Mouse (Mus musculus): ENCODE results near the gene Ube2d1.

Gene Ube2d1

GRCm38 (mm10) chr10:71284511-71285125 is 444 bp downstream of the Ube2d1 start:
- no peak for DNase-seq (ENCODE audit: low spot score)

- no peak for DNase-seq (ENCODE audit: low spot score)
Measured at GRCm38 (mm10) chr10:71284131-71284510, 941 bp downstream of the Ube2d1 start.

- DNase-seq (ENCODE audit: low spot score): no peak
Measured at GRCm38 (mm10) chr10:71273008-71273739, 11.9 kb downstream of the Ube2d1 start.

GRCm38 (mm10) chr10:71267973-71268372 is 17.1 kb downstream of the Ube2d1 start:
- no peak for DNase-seq (ENCODE audit: low spot score)

GRCm38 (mm10) chr10:71267511-71267910 is 17.6 kb downstream of the Ube2d1 start:
- DNase-seq (ENCODE audit: low spot score): no peak

GRCm38 (mm10) chr10:71265067-71265466 is 20.0 kb downstream of the Ube2d1 start:
- DNase-seq (ENCODE audit: low spot score): no peak

GRCm38 (mm10) chr10:71261637-71262036 is 23.4 kb downstream of the Ube2d1 start:
- DNase-seq (ENCODE audit: low spot score): no peak

- DNase-seq (ENCODE audit: low spot score): no peak
Measured at GRCm38 (mm10) chr10:71258943-71259342, 26.1 kb downstream of the Ube2d1 start.

GRCm38 (mm10) chr10:71258516-71258915 is 26.5 kb downstream of the Ube2d1 start:
- DNase-seq (ENCODE audit: low spot score): no peak

- no peak for DNase-seq (ENCODE audit: low spot score)
Measured at GRCm38 (mm10) chr10:71253147-71253546, 31.9 kb downstream of the Ube2d1 start.

GRCm38 (mm10) chr10:71252421-71252820 is 32.6 kb downstream of the Ube2d1 start:
- DNase-seq (ENCODE audit: low spot score): no peak

GRCm38 (mm10) chr10:71251846-71252245 is 33.2 kb downstream of the Ube2d1 start:
- no peak for DNase-seq (ENCODE audit: low spot score)

GRCm38 (mm10) chr10:71251256-71251655 is 33.8 kb downstream of the Ube2d1 start:
- DNase-seq (ENCODE audit: low spot score): no peak

- DNase-seq (ENCODE audit: low spot score): no peak
Measured at GRCm38 (mm10) chr10:71250472-71250871, 34.6 kb downstream of the Ube2d1 start.

- no peak for DNase-seq (ENCODE audit: low spot score)
Measured at GRCm38 (mm10) chr10:71249086-71249880, 35.8 kb downstream of the Ube2d1 start.

- no peak for DNase-seq (ENCODE audit: low spot score)
Measured at GRCm38 (mm10) chr10:71246956-71247355, 38.1 kb downstream of the Ube2d1 start.

GRCm38 (mm10) chr10:71239479-71240120 is 45.5 kb downstream of the Ube2d1 start:
- no peak for DNase-seq (ENCODE audit: low spot score)

- DNase-seq (ENCODE audit: low spot score): no peak
Measured at GRCm38 (mm10) chr10:71238240-71238554, 46.9 kb downstream of the Ube2d1 start, which contains the start of gene Tfam. TSS of gene Tfam (minus strand) at chr10:71238280.

GRCm38 (mm10) chr10:71237516-71238239 is 47.4 kb downstream of the Ube2d1 start:
- peak; percentile 89 for DNase-seq (ENCODE audit: low spot score)

- no peak for DNase-seq (ENCODE audit: low spot score)
Measured at GRCm38 (mm10) chr10:71234071-71234470, 51.0 kb downstream of the Ube2d1 start.

GRCm38 (mm10) chr10:71225894-71226293 is 59.2 kb downstream of the Ube2d1 start:
- DNase-seq (ENCODE audit: low spot score): peak; percentile 59

- no peak for DNase-seq (ENCODE audit: low spot score)
Measured at GRCm38 (mm10) chr10:71223101-71223500, 62.0 kb downstream of the Ube2d1 start.

All from c-Kit-positive CD71-positive TER-119-positive erythroid progenitor cells, embryonic 14.5 days (primary cell).